Mouse (Mus musculus) CH12.LX (cell line): ENCODE data around the gene Ccdc152. TPM values are rescaled to one million over a fixed set of nuclear protein-coding genes. Genes with fewer than 3 reads are reported as not detected.

Experiments
- DNase-seq: peaks from one replicate; pipeline ENCODE4 v3.0.0-alpha.2; 2013; ENCODE audit errors: extremely low read depth
- H3K27ac ChIP-seq: 2 replicates; pipeline ENCODE4 v1.5.1; 2012; ENCODE audit warnings: low read depth, mild to moderate bottlenecking, control low read depth, moderate library complexity; ENCODE audit not compliant: insufficient read depth
- H3K27me3 ChIP-seq: replicated peaks from 2 replicates; pipeline ENCODE3; 2012; ENCODE audit warnings: inconsistent platforms
- H3K36me3 ChIP-seq, 2 experiments: replicated peaks in 1 of 2; 2 replicates each; pipeline versions ENCODE3 to v1.6.1; 2012; ENCODE audit warnings: inconsistent platforms in 1 of 2, low read length in 1 of 2, mild to moderate bottlenecking in 1 of 2, mixed read lengths in 1 of 2, moderate library complexity in 1 of 2; ENCODE audit not compliant: control insufficient read depth in 1 of 2, insufficient read depth in 1 of 2
- H3K4me1 ChIP-seq, 2 experiments: 2 replicates each; pipeline ENCODE4 v1.6.1; 2012; ENCODE audit warnings: inconsistent platforms in 1 of 2, moderate library complexity in 1 of 2; ENCODE audit not compliant: insufficient read depth in 2 of 2, control insufficient read depth in 1 of 2
- H3K4me2 ChIP-seq: 2 replicates; pipeline ENCODE4 v1.6.1; 2012; ENCODE audit warnings: low read depth, mild to moderate bottlenecking, control low read depth; ENCODE audit not compliant: poor library complexity, insufficient read depth, severe bottlenecking
- H3K4me3 ChIP-seq, 3 experiments: fragments of 150-350 bp in 1 of 3; sonication (generic) in 1 of 3; replicated peaks in 1 of 3; 2 replicates each; pipeline versions ENCODE3 to v1.5.1; 2011 to 2012; ENCODE audit warnings: low read depth in 2 of 3, low read length in 2 of 3, mild to moderate bottlenecking in 2 of 3, moderate library complexity in 2 of 3, control low read depth in 1 of 3, improper control_type of control experiment in 1 of 3, inconsistent platforms in 1 of 3, mixed read lengths in 1 of 3; ENCODE audit not compliant: poor library complexity in 1 of 3
- H3K79me2 ChIP-seq: replicated peaks from 2 replicates; pipeline ENCODE4 v1.6.1; 2012; ENCODE audit warnings: mild to moderate bottlenecking, moderate library complexity; ENCODE audit not compliant: control insufficient read depth, poor library complexity, insufficient read depth, severe bottlenecking; ENCODE audit errors: extremely low read depth
- H3K9ac ChIP-seq: 2 replicates; pipeline ENCODE4 v1.6.1; 2012; ENCODE audit warnings: low read depth, mild to moderate bottlenecking, control low read depth, moderate library complexity; ENCODE audit not compliant: insufficient read depth
- H3K9me3 ChIP-seq: replicated peaks from 2 replicates; pipeline ENCODE3; 2012; ENCODE audit warnings: low read length, inconsistent platforms, mixed read lengths
- BHLHE40 ChIP-seq: IDR thresholded peaks from 2 replicates; pipeline ENCODE4 v1.6.1; 2011; ENCODE audit warnings: mild to moderate bottlenecking, low read depth, low read length, improper control_type of control experiment
- CHD2 ChIP-seq: IDR thresholded peaks from 2 replicates; pipeline ENCODE4 v1.6.1; 2011; ENCODE audit warnings: low read length, improper control_type of control experiment
- CTCF ChIP-seq, 2 experiments: IDR thresholded peaks in 1 of 2; conservative IDR thresholded peaks in 1 of 2; 2 replicates each; pipeline ENCODE4 v1.5.1; 2011 to 2012; ENCODE audit warnings: low read depth in 2 of 2, low read length in 2 of 2, improper control_type of control experiment in 1 of 2, inconsistent platforms in 1 of 2, mild to moderate bottlenecking in 1 of 2, moderate library complexity in 1 of 2
- EP300 ChIP-seq: IDR thresholded peaks from 2 replicates; pipeline ENCODE4 v1.6.1; 2011; ENCODE audit warnings: low read length, improper control_type of control experiment
- GABPA ChIP-seq: IDR thresholded peaks from 2 replicates; pipeline ENCODE4 v1.6.1; 2012; ENCODE audit warnings: low read depth, low read length, improper control_type of control experiment, inconsistent platforms; ENCODE audit not compliant: insufficient replicate concordance
- HCFC1 ChIP-seq: IDR thresholded peaks from 2 replicates; pipeline ENCODE4 v1.6.1; 2012; ENCODE audit warnings: low read depth, mild to moderate bottlenecking, inconsistent platforms, low read length, improper control_type of control experiment
- IRF4 ChIP-seq: IDR thresholded peaks from 2 replicates; pipeline ENCODE4 v1.6.1; 2014; ENCODE audit warnings: low read depth, mild to moderate bottlenecking, inconsistent platforms, low read length, improper control_type of control experiment
- JUN ChIP-seq: IDR thresholded peaks from 2 replicates; pipeline ENCODE4 v1.6.1; 2011; ENCODE audit warnings: low read depth, mild to moderate bottlenecking, low read length, improper control_type of control experiment, moderate library complexity; ENCODE audit not compliant: insufficient read depth
- JUND ChIP-seq: conservative IDR thresholded peaks from 2 replicates; pipeline ENCODE4 v1.6.1; 2011; ENCODE audit warnings: low read depth, low read length, improper control_type of control experiment
- KAT2A ChIP-seq: IDR thresholded peaks from 2 replicates; pipeline ENCODE4 v1.6.1; 2012; ENCODE audit warnings: low read length, improper control_type of control experiment, inconsistent platforms; ENCODE audit not compliant: insufficient replicate concordance
- MAX ChIP-seq: IDR thresholded peaks from 2 replicates; pipeline ENCODE4 v1.6.1; 2011; ENCODE audit warnings: low read length, improper control_type of control experiment
- MAZ ChIP-seq: IDR thresholded peaks from 2 replicates; pipeline ENCODE4 v1.6.1; 2012; ENCODE audit warnings: low read depth, mild to moderate bottlenecking, inconsistent platforms, low read length, improper control_type of control experiment, moderate library complexity
- MEF2A ChIP-seq: IDR thresholded peaks from 2 replicates; pipeline ENCODE4 v1.6.1; 2014; ENCODE audit warnings: low read depth, mild to moderate bottlenecking, inconsistent platforms, low read length, improper control_type of control experiment, borderline replicate concordance
- MYC ChIP-seq: IDR thresholded peaks from 2 replicates; pipeline ENCODE4 v1.6.1; 2011; ENCODE audit warnings: low read depth, mild to moderate bottlenecking, improper control_type of control experiment, low read length
- NELFE ChIP-seq: IDR thresholded peaks from 2 replicates; pipeline ENCODE4 v1.6.1; 2011; ENCODE audit warnings: low read depth, low read length, improper control_type of control experiment
- PAX5 ChIP-seq: IDR thresholded peaks from 2 replicates; pipeline ENCODE4 v1.6.1; 2012; ENCODE audit warnings: low read length, inconsistent platforms, mixed read lengths
- POLR2A ChIP-seq: IDR thresholded peaks from 2 replicates; pipeline ENCODE4 v1.6.1; 2011; ENCODE audit warnings: low read depth, mild to moderate bottlenecking, improper control_type of control experiment, low read length
- RCOR1 ChIP-seq: conservative IDR thresholded peaks from 2 replicates; pipeline ENCODE4 v1.6.1; 2012; ENCODE audit warnings: low read depth, mild to moderate bottlenecking, inconsistent platforms, low read length, improper control_type of control experiment
- SIN3A ChIP-seq: IDR thresholded peaks from 2 replicates; pipeline ENCODE4 v1.6.1; 2012; ENCODE audit warnings: low read length, improper control_type of control experiment, inconsistent platforms
- TBP ChIP-seq: conservative IDR thresholded peaks from 2 replicates; pipeline ENCODE4 v1.6.1; 2011; ENCODE audit warnings: low read depth, low read length, improper control_type of control experiment
- TCF12 ChIP-seq: IDR thresholded peaks from 2 replicates; pipeline ENCODE4 v1.6.1; 2014; ENCODE audit warnings: low read depth, mild to moderate bottlenecking, inconsistent platforms, low read length, improper control_type of control experiment
- USF1 ChIP-seq: IDR thresholded peaks from 2 replicates; pipeline ENCODE4 v1.6.1; 2014; ENCODE audit warnings: low read depth, mild to moderate bottlenecking, inconsistent platforms, low read length, improper control_type of control experiment
- USF2 ChIP-seq: conservative IDR thresholded peaks from 2 replicates; pipeline ENCODE4 v1.6.1; 2011; ENCODE audit warnings: low read depth, low read length, improper control_type of control experiment
- ZC3H11A ChIP-seq: IDR thresholded peaks from 2 replicates; pipeline ENCODE4 v1.6.1; 2012; ENCODE audit warnings: low read depth, mild to moderate bottlenecking, inconsistent platforms, low read length, improper control_type of control experiment
- ZKSCAN1 ChIP-seq: IDR thresholded peaks from 2 replicates; pipeline ENCODE4 v1.6.1; 2012; ENCODE audit warnings: low read depth, inconsistent platforms, low read length, improper control_type of control experiment, borderline replicate concordance
- dilution Hi-C: fragments of 300-500 bp; cut with MboI; formaldehyde crosslinking; loops from 2 replicates; pipeline ENCODE4 v1.14.3; 2020; ENCODE audit warnings: low sequenced_read_pairs; ENCODE audit not compliant: extremely low pct_unique_long_range_greater_than_20kb, extremely low pct_ligation_motif_present
- in situ Hi-C: fragments of 300-500 bp; cut with MboI; formaldehyde crosslinking; loops from 3 replicates; pipeline ENCODE4 v1.14.3; 2019; ENCODE audit warnings: low sequenced_read_pairs, low pct_ligation_motif_present, low pct_unique_long_range_greater_than_20kb, mixed read lengths
- polyA plus RNA-seq: library from polyadenylated mRNA; unstranded; fragments of >175 nt; gene quantifications from 2 replicates; pipeline ENCODE4 v1.2.1, GENCODE M21; 2012; ENCODE audit warnings: low read depth; ENCODE audit not compliant: insufficient read length
- total RNA-seq, 2 experiments: library from RNA; depleted of rRNA; stranded (reverse); fragments of 300-350 nt in 1 of 2; fragments of >200 nt in 1 of 2; gene quantifications; 2 replicates each; pipeline ENCODE4 v1.2.3; 2012 to 2014

The Ccdc152 gene
- total and polyA plus RNA-seq, 3 experiments: 0.08 to 0.99 TPM; not detected in 1

GRCm38 (mm10) chr15:3264293-3264692, 39.0 kb downstream of the Ccdc152 start:
- no peaks in the 10 kb centered on the region for H3K79me2 ChIP-seq
- no peak overlapping the region for H3K27ac ChIP-seq
- H3K36me3 ChIP-seq: no peaks in the 10 kb centered on the region
- H3K27me3 ChIP-seq: no peaks in the 10 kb centered on the region
- H3K9me3 ChIP-seq: no peaks in the 10 kb centered on the region
- H3K4me1 ChIP-seq: no peaks in the 10 kb centered on the region
- no peak for TF ChIP-seq ZC3H11A
- TF ChIP-seq JUND: no peak
- no peak for TF ChIP-seq GABPA
- TF ChIP-seq HCFC1: no peak
- no peak for TF ChIP-seq POLR2A
- no peak for TF ChIP-seq USF2
- TF ChIP-seq EP300: no peak
- TF ChIP-seq MAX: no peak
- TF ChIP-seq RCOR1: no peak
- TF ChIP-seq MYC: no peak
- no peak for TF ChIP-seq ZKSCAN1
- no peak for TF ChIP-seq CHD2
- TF ChIP-seq MAZ: no peak
- TF ChIP-seq MEF2A: no peak
- no peak for TF ChIP-seq KAT2A
- TF ChIP-seq IRF4: no peak
- in situ Hi-C loops: no loop called here
- no peak overlapping the region for H3K4me2 ChIP-seq
- dilution Hi-C loops: no loop called here
- H3K9ac ChIP-seq: no peak overlapping the region
- no peak overlapping the region for H3K4me3 ChIP-seq
- DNase-seq: no peak

DNA sequence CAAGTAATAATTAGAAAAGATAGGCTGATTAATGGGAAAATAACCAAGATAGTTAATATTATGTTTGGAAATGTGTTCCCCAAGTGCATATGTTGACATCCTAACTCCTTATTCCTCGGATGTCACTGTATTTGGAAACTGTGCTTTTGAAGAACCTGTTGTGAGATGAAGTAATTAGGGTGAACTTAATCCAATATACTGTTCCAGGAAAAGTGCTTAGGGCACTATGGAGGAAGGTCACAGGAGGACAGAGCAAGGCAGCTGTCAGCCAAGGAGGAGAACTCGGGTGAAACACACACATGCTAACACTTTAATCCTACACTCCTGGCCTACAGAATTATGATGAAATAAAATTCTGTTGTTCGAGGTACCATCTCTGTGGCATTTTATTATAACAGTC, 40.4 kb downstream of the Ccdc152 start:
- dilution Hi-C loops: no loop called here

More for the DNA sequence above, 40.4 kb downstream of the Ccdc152 start:
- Histone ChIP-seq H3K9ac (no peak overlapping the region), H3K4me3 (no peak overlapping the region), H3K4me1 (no peaks in the 10 kb centered on the region), H3K9me3 (no peaks in the 10 kb centered on the region), H3K27ac (no peak overlapping the region), H3K79me2 (no peaks in the 10 kb centered on the region), H3K36me3 (no peaks in the 10 kb centered on the region), H3K27me3 (no peaks in the 10 kb centered on the region), H3K4me2 (no peak overlapping the region)
- no peak for DNase-seq
- TF ChIP-seq SIN3A (no peak), TBP (no peak), NELFE (no peak), RCOR1 (no peak), ZC3H11A (no peak), BHLHE40 (no peak), TCF12 (no peak), USF1 (no peak), JUN (no peak), USF2 (no peak), EP300 (no peak), CTCF (conservative IDR thresholded peaks at IDR 0.05 in 1 of 2, IDR thresholded peaks at IDR 0.05 in 1 of 2; ENCODE audit: low read depth in 2 of 2, low read length in 2 of 2) (no peak), POLR2A (no peak), IRF4 (no peak), PAX5 (no peak), MAZ (no peak)
- in situ Hi-C loops: no loop called here
